Mouse (Mus musculus) MEL (cell line): ENCODE measurements around the gene Rspo1. TPM values are rescaled to one million over a fixed set of nuclear protein-coding genes. Genes with fewer than 3 reads are reported as not detected.

Source experiments
- DNase-seq: peaks from one replicate; pipeline ENCODE4 v3.0.0; 2011; ENCODE audit warnings: low read depth, low spot score
- H3K27ac ChIP-seq: 2 replicates; pipeline ENCODE4 v1.5.1; 2012; ENCODE audit warnings: low read depth, mild to moderate bottlenecking, control low read depth, low read length, moderate library complexity; ENCODE audit not compliant: control insufficient read depth
- H3K27me3 ChIP-seq, 2 experiments: fragments of 150-350 bp in 1 of 2; sonication (generic) in 1 of 2; 2 replicates each; pipeline ENCODE4 v1.6.1; 2012; ENCODE audit warnings: low read length in 2 of 2, mild to moderate bottlenecking in 2 of 2, improper control_type of control experiment in 1 of 2, moderate library complexity in 1 of 2; ENCODE audit not compliant: insufficient read depth in 2 of 2, control insufficient read depth in 1 of 2
- H3K36me3 ChIP-seq, 2 experiments: 2 replicates each; pipeline ENCODE4 v1.6.1; 2012 to 2014; ENCODE audit warnings: low read length in 2 of 2, improper control_type of control experiment in 1 of 2, inconsistent platforms in 1 of 2, mild to moderate bottlenecking in 1 of 2; ENCODE audit not compliant: insufficient read depth in 2 of 2, control insufficient read depth in 1 of 2
- H3K4me1 ChIP-seq, 2 experiments: fragments of 150-350 bp in 1 of 2; sonication (generic) in 1 of 2; 2 replicates each; pipeline ENCODE4 v1.6.1; 2012; ENCODE audit warnings: low read length in 2 of 2, improper control_type of control experiment in 1 of 2, mild to moderate bottlenecking in 1 of 2; ENCODE audit not compliant: insufficient read depth in 2 of 2, control insufficient read depth in 1 of 2
- H3K4me3 ChIP-seq, 2 experiments: fragments of 150-350 bp in 1 of 2; sonication (generic) in 1 of 2; 2 replicates each; pipeline ENCODE4 v1.5.1; 2012; ENCODE audit warnings: low read depth in 2 of 2, low read length in 2 of 2, mild to moderate bottlenecking in 2 of 2, moderate library complexity in 2 of 2, control low read depth in 1 of 2, improper control_type of control experiment in 1 of 2; ENCODE audit not compliant: control insufficient read depth in 1 of 2, insufficient read depth in 1 of 2
- H3K79me2 ChIP-seq: 2 replicates; pipeline ENCODE4 v1.6.1; 2012; ENCODE audit warnings: mild to moderate bottlenecking, low read length, moderate library complexity; ENCODE audit not compliant: control insufficient read depth, poor library complexity, insufficient read depth
- H3K9ac ChIP-seq: 2 replicates; pipeline ENCODE4 v1.6.1; 2012; ENCODE audit warnings: low read depth, mild to moderate bottlenecking, control low read depth, low read length, moderate library complexity; ENCODE audit not compliant: control insufficient read depth, poor library complexity, severe bottlenecking
- H3K9me3 ChIP-seq: fragments of 150-350 bp; sonication (generic); replicated peaks from 2 replicates; pipeline ENCODE4 v1.6.1; 2012; ENCODE audit warnings: mild to moderate bottlenecking, low read length, improper control_type of control experiment, moderate library complexity; ENCODE audit not compliant: insufficient read depth
- CHD1 ChIP-seq: IDR thresholded peaks from 2 replicates; pipeline ENCODE4 v1.6.1; 2012; ENCODE audit warnings: low read depth, mild to moderate bottlenecking, inconsistent platforms, low read length, improper control_type of control experiment
- CTCF ChIP-seq, 3 experiments: IDR thresholded peaks in 2 of 3; conservative IDR thresholded peaks in 1 of 3; 2 replicates each; pipeline ENCODE4 v1.5.1; 2011 to 2012; ENCODE audit warnings: low read length in 3 of 3, low read depth in 2 of 3, mild to moderate bottlenecking in 2 of 3, improper control_type of control experiment in 1 of 3, inconsistent platforms in 1 of 3, mixed read lengths in 1 of 3, moderate library complexity in 1 of 3; ENCODE audit not compliant: control insufficient read depth in 1 of 3, insufficient read depth in 1 of 3, poor library complexity in 1 of 3, severe bottlenecking in 1 of 3
- EP300 ChIP-seq, 2 experiments: IDR thresholded peaks; 2 replicates each; pipeline ENCODE4 v1.6.1; 2011; ENCODE audit warnings: improper control_type of control experiment in 2 of 2, low read length in 2 of 2, low read depth in 1 of 2, mild to moderate bottlenecking in 1 of 2
- GATA1 ChIP-seq: IDR thresholded peaks from 2 replicates; pipeline ENCODE4 v1.6.1; 2011; ENCODE audit warnings: low read depth, low read length, improper control_type of control experiment
- HCFC1 ChIP-seq: IDR thresholded peaks from 2 replicates; pipeline ENCODE4 v1.6.1; 2012; ENCODE audit warnings: low read depth, mild to moderate bottlenecking, inconsistent platforms, low read length, improper control_type of control experiment, moderate library complexity
- KAT2A ChIP-seq: conservative IDR thresholded peaks from 2 replicates; pipeline ENCODE4 v1.6.1; 2012; ENCODE audit warnings: low read depth, low read length, improper control_type of control experiment, inconsistent platforms
- MYB ChIP-seq: IDR thresholded peaks from 2 replicates; pipeline ENCODE4 v1.6.1; 2011; ENCODE audit warnings: mild to moderate bottlenecking, low read depth, low read length, improper control_type of control experiment
- NELFE ChIP-seq: IDR thresholded peaks from 2 replicates; pipeline ENCODE4 v1.6.1; 2011; ENCODE audit warnings: low read depth, low read length, improper control_type of control experiment
- NRF1 ChIP-seq: IDR thresholded peaks from 2 replicates; pipeline ENCODE4 v1.6.1; 2014; ENCODE audit warnings: low read depth, mild to moderate bottlenecking, inconsistent platforms, low read length, improper control_type of control experiment, moderate library complexity; ENCODE audit not compliant: poor library complexity, insufficient read depth, severe bottlenecking
- POLR2AphosphoS2 ChIP-seq: IDR thresholded peaks from 2 replicates; pipeline ENCODE4 v1.6.1; 2011; ENCODE audit warnings: low read length, improper control_type of control experiment
- POLR2AphosphoS5 ChIP-seq: IDR thresholded peaks from 2 replicates; pipeline ENCODE4 v1.6.1; 2012; ENCODE audit warnings: low read depth, borderline replicate concordance, mild to moderate bottlenecking, inconsistent platforms, low read length, moderate library complexity, mixed read lengths
- RAD21 ChIP-seq: IDR thresholded peaks from 2 replicates; pipeline ENCODE4 v1.6.1; 2011; ENCODE audit warnings: mild to moderate bottlenecking, low read depth, low read length, improper control_type of control experiment
- SMC3 ChIP-seq: IDR thresholded peaks from 2 replicates; pipeline ENCODE4 v1.6.1; 2011; ENCODE audit warnings: low read depth, low read length, improper control_type of control experiment
- TBP ChIP-seq: IDR thresholded peaks from 2 replicates; pipeline ENCODE4 v1.8.0; 2011; ENCODE audit warnings: low read depth, low read length, improper control_type of control experiment
- USF2 ChIP-seq, 2 experiments: IDR thresholded peaks; 2 replicates each; pipeline ENCODE4 v1.6.1; 2011 to 2012; ENCODE audit warnings: improper control_type of control experiment in 2 of 2, low read length in 2 of 2, borderline replicate concordance in 1 of 2, inconsistent platforms in 1 of 2, low read depth in 1 of 2, mild to moderate bottlenecking in 1 of 2; ENCODE audit not compliant: insufficient read depth in 1 of 2
- ZMIZ1 ChIP-seq: IDR thresholded peaks from 2 replicates; pipeline ENCODE4 v1.6.1; 2012; ENCODE audit warnings: low read depth, mild to moderate bottlenecking, inconsistent platforms, low read length, improper control_type of control experiment, moderate library complexity
- ZNF384 ChIP-seq: IDR thresholded peaks from 2 replicates; pipeline ENCODE4 v1.6.1; 2012; ENCODE audit warnings: low read depth, mild to moderate bottlenecking, inconsistent platforms, low read length, improper control_type of control experiment
- polyA plus RNA-seq, 2 experiments: library from polyadenylated mRNA; stranded (reverse) in 1 of 2; unstranded in 1 of 2; fragments of >175 nt in 1 of 2; fragments of >200 nt in 1 of 2; gene quantifications; 2 replicates each; pipeline versions ENCODE4 v1.2.1 to v1.2.4; 2012; ENCODE audit warnings: low replicate concordance in 2 of 2, low read depth in 1 of 2; ENCODE audit not compliant: insufficient read length in 2 of 2, insufficient read depth in 1 of 2, missing spikeins in 1 of 2
- total RNA-seq: library from RNA; depleted of rRNA; stranded (reverse); fragments of 300-350 nt; gene quantifications from 2 replicates; pipeline ENCODE4 v1.2.3, GENCODE M21; 2012

Gene Rspo1
- total and polyA plus RNA-seq, 3 experiments = not detected

- TF ChIP-seq HCFC1 = no peak
- TF ChIP-seq ZNF384 = no peak
- TF ChIP-seq NELFE = no peak
- TF ChIP-seq, all 39 proteins: peak for 0
- H3K79me2 ChIP-seq = no peaks in the 10 kb centered on the region
- no peaks in the 10 kb centered on the region for H3K4me1 ChIP-seq
- H3K4me3 ChIP-seq = no peak overlapping the region
- no peaks in the 10 kb centered on the region for H3K27me3 ChIP-seq
- H3K27ac ChIP-seq = no peak overlapping the region
- H3K9ac ChIP-seq = no peak overlapping the region
- H3K36me3 ChIP-seq = no peaks in the 10 kb centered on the region
- no peak for DNase-seq
- no peaks in the 10 kb centered on the region for H3K9me3 ChIP-seq
These were observed 32.7 kb upstream of the Rspo1 start for GRCm38 (mm10) chr4:124953546-124953945.

GRCm38 (mm10) chr4:124957284-124957683, 28.9 kb upstream of the Rspo1 start:
- no peaks in the 10 kb centered on the region for H3K36me3 ChIP-seq
- TF ChIP-seq GATA1 = no peak
- no peak for TF ChIP-seq RAD21
- TF ChIP-seq TBP = no peak
- no peak for TF ChIP-seq CHD1
- TF ChIP-seq KAT2A = no peak
- no peak for TF ChIP-seq USF2 (IDR thresholded peaks at IDR 0.05; ENCODE audit: borderline replicate concordance in 1 of 2, insufficient read depth in 1 of 2, low read depth in 1 of 2, low read length in 2 of 2)
- no peak for TF ChIP-seq POLR2AphosphoS2
- TF ChIP-seq ZNF384 = no peak
- TF ChIP-seq POLR2AphosphoS5 = no peak
- H3K27me3 ChIP-seq = no peaks in the 10 kb centered on the region
- no peaks in the 10 kb centered on the region for H3K79me2 ChIP-seq
- no peak overlapping the region for H3K27ac ChIP-seq
- no peak for DNase-seq
- no peaks in the 10 kb centered on the region for H3K9me3 ChIP-seq
- no peaks in the 10 kb centered on the region for H3K4me1 ChIP-seq
- no peak overlapping the region for H3K4me3 ChIP-seq
- no peak overlapping the region for H3K9ac ChIP-seq

DNA sequence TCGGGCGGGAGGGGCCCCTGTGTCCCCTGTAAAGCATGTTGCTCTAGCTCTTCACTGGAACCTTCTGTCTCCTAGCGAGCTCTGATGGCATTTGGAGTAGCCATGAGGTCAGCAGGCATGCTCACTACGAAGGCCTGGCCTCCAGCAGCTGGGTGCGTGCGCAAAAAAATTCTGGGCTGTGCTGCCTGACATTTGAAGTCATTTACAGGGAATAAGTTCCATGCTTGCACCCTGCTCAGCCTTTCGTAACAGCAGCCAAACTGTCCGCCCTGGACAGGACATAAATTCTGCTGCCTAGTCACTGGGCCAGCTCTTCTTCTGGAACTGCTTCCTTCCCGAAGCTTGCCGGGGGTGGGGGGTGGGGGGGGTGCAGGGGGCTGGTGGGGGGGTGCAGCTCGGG, 27.2 kb upstream of the Rspo1 start:
- Histone ChIP-seq H3K27me3 (no peaks in the 10 kb centered on the region), H3K36me3 (no peaks in the 10 kb centered on the region), H3K9me3 (no peaks in the 10 kb centered on the region), H3K4me3 (no peak overlapping the region), H3K9ac (no peak overlapping the region), H3K79me2 (no peaks in the 10 kb centered on the region), H3K27ac (no peak overlapping the region), H3K4me1 (no peaks in the 10 kb centered on the region)
- TF ChIP-seq SMC3 = no peak
- no peak for TF ChIP-seq HCFC1
- TF ChIP-seq NRF1 = no peak
- no peak for TF ChIP-seq ZMIZ1
- TF ChIP-seq KAT2A = no peak
- no peak for TF ChIP-seq CTCF (IDR thresholded peaks at IDR 0.05 in 2 of 3, conservative IDR thresholded peaks at IDR 0.05 in 1 of 3; ENCODE audit: control insufficient read depth in 1 of 3, insufficient read depth in 1 of 3, low read depth in 2 of 3, low read length in 3 of 3, poor library complexity in 1 of 3, severe bottlenecking in 1 of 3)
- TF ChIP-seq MYB = no peak
- TF ChIP-seq EP300 (IDR thresholded peaks at IDR 0.05; ENCODE audit: low read depth in 1 of 2, low read length in 2 of 2) = no peak
- no peak for DNase-seq
